Mouse (Mus musculus): ENCODE measurements around the gene 4921539E11Rik. TPM values are rescaled to one million over a fixed set of nuclear protein-coding genes. Genes with fewer than 3 reads are reported as not detected.

The 4921539E11Rik gene
- polyA plus RNA-seq, 1 experiment from 2014 or later = not detected

DNA sequence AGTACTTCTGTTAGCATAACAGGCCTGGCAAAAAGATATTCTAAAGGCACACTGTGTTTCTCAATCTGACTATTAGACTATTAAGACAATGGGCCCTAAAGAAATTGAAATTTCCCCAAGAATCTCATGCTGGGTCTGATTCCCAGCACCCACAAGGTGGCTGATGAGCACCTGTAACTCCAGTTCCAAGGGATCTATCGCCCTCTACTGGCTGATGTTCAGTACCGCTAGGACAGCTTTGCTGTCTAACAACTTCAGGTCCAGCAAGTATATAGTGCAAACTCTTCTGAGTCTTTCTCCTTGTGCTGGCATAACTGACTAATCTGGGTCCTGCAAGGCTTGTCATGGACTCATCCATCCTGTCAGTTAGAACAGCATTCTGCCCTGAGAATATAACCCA is 98.2 kb downstream of the 4921539E11Rik start:
- Histone ChIP-seq H3K4me2 (ENCODE audit: low read depth, low read length) (no peak overlapping the region), H3K4me3 (replicated peaks; ENCODE audit: low read length) (no peak overlapping the region), H3K36me3 (ENCODE audit: control insufficient read depth, insufficient read depth, low read length) (peaks cover 10% of the 10 kb centered on the region; the same call in 1 of the 2 replicates), H3K27ac (ENCODE audit: low read length) (no peak overlapping the region), H3K27me3 (ENCODE audit: control insufficient read depth, insufficient read depth, low read length) (no peaks in the 10 kb centered on the region), H3K4me1 (ENCODE audit: control insufficient read depth, insufficient read depth, low read length) (no peaks in the 10 kb centered on the region), H3K9me3 (replicated peaks; ENCODE audit: control insufficient read depth, low read length) (0 out of 2 replicates have a peak, but pooled peaks cover 5% of the 10 kb centered on the region), H3K9ac (ENCODE audit: low read length) (no peak overlapping the region)
- ATAC-seq (ENCODE audit: insufficient read depth, low FRiP score) = no peak
- 85% methylated on average over 2 of the region's 2 CpGs for WGBS

GRCm38 (mm10) chr4:103188786-103189640 is 101.7 kb downstream of the 4921539E11Rik start:
- H3K4me1 ChIP-seq (ENCODE audit: control insufficient read depth, insufficient read depth, low read length) = no peaks in the 10 kb centered on the region
- no peak for ATAC-seq (ENCODE audit: insufficient read depth, low FRiP score)
- no peaks in the 10 kb centered on the region for H3K27me3 ChIP-seq (ENCODE audit: control insufficient read depth, insufficient read depth, low read length)
- H3K9ac ChIP-seq (ENCODE audit: low read length) = no peak overlapping the region
- peaks cover 10% of the 10 kb centered on the region; the same call in 1 of the 2 replicates for H3K36me3 ChIP-seq (ENCODE audit: control insufficient read depth, insufficient read depth, low read length)
- H3K27ac ChIP-seq (ENCODE audit: low read length) = no peak overlapping the region
- 79% methylated on average over 8 of the region's 8 CpGs for WGBS
- H3K4me3 ChIP-seq (replicated peaks; ENCODE audit: low read length) = no peak overlapping the region
- no peak overlapping the region for H3K4me2 ChIP-seq (ENCODE audit: low read depth, low read length)
- H3K9me3 ChIP-seq (replicated peaks; ENCODE audit: control insufficient read depth, low read length) = 0 out of 2 replicates have a peak, but pooled peaks cover 5% of the 10 kb centered on the region

Other genes with a start within 250 kb of the 4921539E11Rik start
- 33.6 and 39.6 TPM in 2 replicates for gene Mier1, start 176.5 kb downstream of the 4921539E11Rik start, polyA plus RNA-seq (2015; fragmentation: Nextera tagmentation; extraction: Ambion mirVana)
- gene Wdr78, start 176.3 kb downstream of the 4921539E11Rik start, polyA plus RNA-seq (2015; fragmentation: Nextera tagmentation; extraction: Ambion mirVana) = 1.9 and 2.6 TPM in 2 replicates
- 6.9 and 9.0 TPM in 2 replicates for gene Slc35d1, start 75.7 kb downstream of the 4921539E11Rik start, polyA plus RNA-seq (2015; fragmentation: Nextera tagmentation; extraction: Ambion mirVana)
- gene Oma1, start 22.9 kb upstream of the 4921539E11Rik start, polyA plus RNA-seq (2015; fragmentation: Nextera tagmentation; extraction: Ambion mirVana) = 22.2 and 24.2 TPM in 2 replicates

All from stomach, embryonic 16.5 days (tissue).